Mouse (Mus musculus) mouse embryonic stem cell (cell line): ENCODE results near the gene Ppp1r37.

ENCODE experiments used
- in situ Hi-C, 2 experiments: fragments of 300-500 bp; cut with MboI; formaldehyde crosslinking; loops; 1 replicate in 1 of 2; 3 replicates in 1 of 2; pipeline ENCODE4 v1.14.3; 2019 to 2020; ENCODE audit warnings: low sequenced_read_pairs in 2 of 2, low pct_unique_long_range_greater_than_20kb in 1 of 2, mixed read lengths in 1 of 2; ENCODE audit not compliant: unreplicated experiment in 1 of 2

The Ppp1r37 gene

GRCm38 (mm10) chr7:19575559-19575958 is 12.7 kb upstream of the Ppp1r37 start:
- in situ Hi-C loops, result no loop called here

DNA sequence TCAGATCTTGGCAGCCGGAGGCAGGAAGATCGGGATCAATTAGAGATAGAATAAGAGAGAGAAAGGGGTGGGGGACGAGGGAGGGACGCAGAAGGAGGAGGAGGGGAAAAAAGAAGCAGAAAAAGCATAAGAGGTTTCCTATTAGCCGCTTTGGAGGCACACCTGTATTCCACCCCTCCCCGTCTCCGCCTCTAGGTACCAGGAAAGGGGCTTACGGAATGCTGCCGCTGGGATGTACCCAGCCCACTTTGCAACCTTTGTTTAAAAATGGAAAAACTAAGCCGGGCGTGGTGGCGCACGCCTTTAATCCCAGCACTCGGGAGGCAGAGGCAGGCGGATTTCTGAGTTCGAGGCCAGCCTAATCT is 10.9 kb upstream of the Ppp1r37 start:
- in situ Hi-C loops, result no loop called here

DNA sequence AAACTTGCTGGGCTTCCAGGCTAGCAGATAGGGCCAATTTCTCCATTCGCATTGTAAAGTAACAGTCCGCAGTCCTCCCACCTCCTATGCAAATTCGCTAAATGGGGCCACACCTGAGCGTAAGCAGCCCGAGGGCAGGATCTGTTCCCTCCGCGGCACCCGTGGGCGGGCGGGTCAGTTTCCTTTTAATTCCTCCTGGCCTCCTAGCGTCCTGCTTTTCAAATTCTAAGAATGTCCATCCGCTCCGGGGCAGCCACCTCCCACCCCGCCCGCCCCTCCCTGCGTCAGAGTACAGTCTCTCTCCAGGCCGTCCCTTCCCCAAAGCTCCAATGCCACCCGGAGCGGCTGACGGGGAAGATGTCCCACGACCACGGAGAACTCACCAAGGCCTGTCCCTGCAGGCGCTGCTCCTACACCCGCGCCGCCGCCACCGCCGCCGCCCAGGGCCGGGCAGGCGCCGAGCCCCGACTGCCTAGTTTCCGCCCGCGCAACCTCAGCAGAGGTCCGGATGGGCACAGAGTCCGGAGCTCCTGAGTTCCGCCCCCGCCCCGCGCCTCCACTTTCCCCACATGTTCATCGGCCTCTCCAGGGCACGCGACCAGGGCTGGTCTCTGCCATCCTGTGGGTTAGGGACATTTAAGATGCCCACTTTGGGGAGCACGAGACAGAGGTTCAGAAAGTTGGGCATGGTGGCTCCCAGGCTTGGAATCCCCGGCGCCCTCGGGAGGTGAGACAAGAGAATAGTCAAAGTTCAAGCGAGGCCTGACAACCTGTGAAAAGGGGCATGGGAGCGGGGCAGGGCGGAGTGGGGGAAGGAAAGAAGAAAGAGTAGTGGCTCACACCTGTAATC is 10.3 kb upstream of the Ppp1r37 start:
- in situ Hi-C loops, result no loop called here

DNA sequence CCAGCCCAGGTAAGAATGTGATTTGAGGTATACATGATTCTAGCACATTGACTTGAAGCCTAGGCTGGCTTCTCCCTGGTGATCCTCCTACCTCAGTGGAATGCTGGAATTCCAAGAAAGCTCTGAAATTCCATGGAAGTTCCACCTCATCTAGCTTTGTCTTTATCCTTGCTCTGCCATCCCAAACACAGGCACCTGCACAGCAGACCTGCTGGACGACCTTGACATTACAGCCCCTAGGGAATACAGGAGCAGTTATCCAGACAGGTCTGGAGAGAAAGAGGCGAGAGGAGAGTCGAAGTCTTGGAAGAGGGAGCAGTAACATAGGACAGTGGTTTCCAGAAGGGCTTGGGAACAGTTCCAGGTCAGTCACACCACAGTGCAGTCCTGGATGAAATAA is 6.8 kb upstream of the Ppp1r37 start:
- in situ Hi-C loops, result no loop called here

- in situ Hi-C loops, result no loop called here
Measured at GRCm38 (mm10) chr7:19567426-19567825, 4.5 kb upstream of the Ppp1r37 start.

DNA sequence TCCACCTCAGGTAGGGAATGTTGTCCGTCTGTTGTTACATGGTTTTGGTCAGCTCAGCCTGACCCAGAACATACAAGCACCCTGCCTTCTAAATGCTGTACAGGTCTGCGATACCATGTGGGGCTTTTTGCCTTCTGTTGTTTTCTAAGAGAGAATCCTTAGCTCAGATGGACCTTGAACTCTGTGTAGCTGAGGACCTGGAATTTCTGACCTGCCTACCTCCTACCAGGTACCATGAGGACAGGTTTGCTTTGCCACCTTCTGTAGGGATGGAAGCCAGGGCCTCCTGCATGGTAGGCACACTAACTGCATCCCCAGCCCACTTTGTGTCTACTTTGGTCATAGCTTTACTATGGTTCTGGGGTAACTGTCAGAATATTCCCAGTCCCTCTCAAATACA is 2.9 kb upstream of the Ppp1r37 start:
- in situ Hi-C loops, result no loop called here

GRCm38 (mm10) chr7:19564455-19564854 is 1.6 kb upstream of the Ppp1r37 start:
- in situ Hi-C loops, result no loop called here

DNA sequence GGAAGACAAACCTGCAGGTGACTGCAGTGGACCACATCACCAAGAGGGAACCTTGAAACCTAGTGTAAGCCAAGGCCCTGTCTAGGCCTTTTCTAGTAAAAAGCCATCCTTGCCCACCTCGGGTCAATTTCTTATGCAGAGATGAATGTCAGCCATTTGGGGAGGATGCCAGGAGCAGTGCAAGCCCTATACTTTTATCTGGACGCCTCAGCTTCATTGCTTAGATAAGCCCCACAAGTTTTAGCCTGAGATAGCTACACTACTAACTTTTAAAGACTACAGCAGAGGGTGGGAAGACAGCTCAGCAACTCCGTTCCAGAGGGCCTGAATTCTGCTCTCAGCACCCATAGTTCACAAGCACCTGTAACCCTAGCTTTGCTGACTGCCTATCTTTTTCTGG is 1.0 kb upstream of the Ppp1r37 start:
- in situ Hi-C loops, result no loop called here

DNA sequence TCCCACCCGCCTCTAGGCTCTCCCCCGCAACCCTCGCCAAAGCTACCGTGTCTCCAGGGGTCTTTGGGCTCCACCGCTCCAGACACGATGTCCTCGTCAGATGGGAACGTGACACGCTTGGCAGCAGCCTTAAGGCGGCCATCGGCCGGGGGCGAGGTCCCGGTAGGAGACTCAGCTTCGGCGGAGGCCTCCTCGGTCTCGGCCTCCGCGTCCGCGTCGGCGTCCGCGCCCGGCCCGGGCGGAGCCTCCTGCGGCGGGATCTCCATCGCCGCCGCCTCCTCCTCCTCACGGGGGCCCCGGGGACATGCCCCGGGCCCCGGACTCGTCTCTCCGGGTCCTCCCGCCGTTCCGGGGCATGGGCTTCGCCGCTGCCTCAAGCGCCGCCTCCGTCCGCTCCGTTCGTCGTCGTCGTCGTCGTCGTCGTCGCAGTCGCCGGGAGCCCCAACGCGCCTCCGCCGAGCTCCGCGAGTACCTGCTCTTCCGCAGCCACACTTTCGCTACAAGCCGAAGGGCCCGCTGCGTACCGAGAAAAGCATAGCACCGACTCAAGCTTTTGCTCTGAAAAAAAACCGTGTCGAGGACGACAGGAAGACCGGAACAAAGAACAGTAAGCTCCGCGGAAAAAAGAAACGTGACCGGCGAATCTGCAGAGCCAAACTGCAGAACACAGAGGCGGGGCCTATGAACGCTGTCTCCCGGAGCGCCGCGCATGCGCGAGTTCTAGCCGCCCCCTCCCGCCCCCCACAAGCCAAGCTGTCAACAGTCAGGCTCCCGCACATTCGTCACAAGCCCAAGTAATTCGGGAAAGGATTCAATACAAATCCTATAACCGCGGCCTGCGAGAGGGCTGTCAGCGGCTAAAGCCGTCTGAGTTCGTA is 872 bp downstream of the Ppp1r37 start:
- in situ Hi-C loops, result no loop called here

DNA sequence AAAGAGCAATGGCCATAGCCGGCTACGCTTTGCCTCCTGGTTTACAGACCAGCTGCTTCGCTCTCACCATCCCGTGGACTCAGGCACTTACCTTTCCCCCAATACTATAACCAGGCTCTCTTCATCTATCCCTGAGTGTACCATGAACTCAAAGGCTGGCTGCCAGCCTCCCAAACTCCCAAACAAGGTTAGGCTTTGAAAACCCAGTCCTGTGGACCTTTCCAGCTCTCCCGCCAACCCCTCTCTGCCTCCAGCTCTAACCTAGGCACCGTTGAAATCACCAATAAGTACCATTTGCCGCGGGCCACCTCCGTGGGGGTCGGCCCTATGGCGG is 1.5 kb downstream of the Ppp1r37 start:
- in situ Hi-C loops, result no loop called here

DNA sequence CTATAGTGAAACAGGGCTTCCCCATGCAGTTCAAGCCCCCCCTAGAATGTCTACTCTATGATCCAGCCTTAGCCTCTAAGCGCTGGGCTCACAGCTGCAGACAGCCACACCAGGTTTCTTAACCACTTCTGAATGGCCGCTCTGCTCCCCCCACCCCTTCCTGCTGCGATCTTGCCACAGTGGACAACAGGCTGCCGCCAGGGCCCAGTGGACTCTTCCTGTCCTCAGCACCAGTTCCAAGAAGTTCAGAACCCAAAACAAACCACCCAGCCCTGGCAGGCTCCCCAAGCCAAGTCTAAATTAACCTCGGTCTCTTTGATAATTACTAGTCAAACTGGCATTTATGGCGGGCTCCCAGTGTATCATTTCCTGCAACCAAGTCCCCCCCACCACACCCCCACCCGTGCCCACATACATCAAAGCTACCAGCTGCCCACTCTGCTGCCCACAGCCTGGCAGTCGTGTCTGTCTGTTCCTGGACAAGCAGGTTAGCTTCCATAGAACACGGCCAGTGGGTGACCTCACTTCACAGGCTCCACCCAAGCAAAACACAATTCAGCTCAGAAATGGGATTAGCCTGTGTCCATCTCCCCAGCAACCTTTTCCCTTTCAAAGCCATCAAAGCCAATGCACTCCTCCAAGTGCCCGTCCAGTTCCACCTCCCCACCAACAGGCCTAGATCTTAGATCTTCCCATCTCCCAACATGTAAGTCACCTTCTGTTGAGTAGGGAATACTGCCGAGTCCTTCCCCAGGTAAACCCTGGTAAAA is 2.2 kb downstream of the Ppp1r37 start:
- in situ Hi-C loops, result no loop called here

DNA sequence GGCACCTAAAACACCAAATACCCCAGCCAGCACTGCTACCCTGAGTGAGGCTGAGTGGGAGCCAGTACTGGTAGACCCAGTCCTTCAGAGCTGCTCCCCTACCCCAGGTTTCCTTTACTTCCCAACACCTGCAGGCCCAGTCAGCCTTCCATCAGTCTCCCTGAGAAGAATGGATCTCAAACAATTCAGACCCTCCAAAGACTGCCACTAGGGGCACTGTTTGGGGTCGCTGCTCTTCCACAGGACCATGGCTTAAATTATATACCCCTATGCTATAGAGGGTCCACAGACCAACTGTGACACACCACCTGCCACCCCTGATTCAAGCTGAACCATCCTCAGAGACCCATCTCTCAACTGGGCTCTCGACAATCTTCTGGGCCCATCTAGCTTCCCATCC is 3.9 kb downstream of the Ppp1r37 start:
- in situ Hi-C loops, result no loop called here

DNA sequence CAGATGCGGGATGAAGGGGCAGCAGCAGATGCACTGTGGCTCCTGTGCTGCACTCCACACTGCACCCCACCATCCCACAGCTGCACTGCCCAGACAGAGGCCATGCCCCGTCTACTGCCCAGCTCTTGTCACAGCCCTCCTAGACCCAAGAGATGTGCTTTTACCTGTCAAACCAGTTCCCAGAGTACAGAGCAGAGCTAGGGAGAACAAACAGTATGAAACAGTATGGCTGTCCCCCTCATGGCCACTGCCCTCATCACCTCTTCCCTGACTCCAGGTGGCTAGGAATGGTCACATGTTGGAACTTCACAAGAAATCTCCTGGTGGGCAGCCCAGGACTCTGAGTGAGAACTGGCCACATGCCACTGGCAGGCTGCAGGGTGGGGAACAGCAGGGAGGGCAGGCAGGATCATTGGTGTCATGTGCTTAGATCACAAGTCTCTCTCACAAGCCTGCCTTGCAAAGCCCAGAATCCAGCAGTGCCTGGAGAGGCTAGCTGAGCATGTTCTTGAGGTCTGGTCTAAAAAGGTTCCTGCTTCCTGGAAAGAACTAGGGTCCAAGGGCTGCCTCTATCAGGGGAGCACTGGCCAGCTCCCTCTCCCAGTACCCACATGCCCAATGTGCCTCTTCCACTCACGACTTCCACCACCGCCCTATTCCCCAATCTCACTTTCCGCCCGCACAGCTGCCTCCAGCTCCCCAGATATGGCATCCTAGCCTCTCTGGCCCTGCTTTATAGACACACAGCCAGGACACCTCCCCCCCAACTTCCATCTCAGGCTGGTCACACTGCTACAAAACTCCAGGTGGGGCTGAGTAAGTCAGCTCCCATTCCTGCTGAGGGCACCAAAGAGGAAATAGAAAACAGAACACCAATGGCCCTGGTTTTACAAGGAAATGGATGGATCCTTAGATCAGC is 4.6 kb downstream of the Ppp1r37 start:
- in situ Hi-C loops, result no loop called here

DNA sequence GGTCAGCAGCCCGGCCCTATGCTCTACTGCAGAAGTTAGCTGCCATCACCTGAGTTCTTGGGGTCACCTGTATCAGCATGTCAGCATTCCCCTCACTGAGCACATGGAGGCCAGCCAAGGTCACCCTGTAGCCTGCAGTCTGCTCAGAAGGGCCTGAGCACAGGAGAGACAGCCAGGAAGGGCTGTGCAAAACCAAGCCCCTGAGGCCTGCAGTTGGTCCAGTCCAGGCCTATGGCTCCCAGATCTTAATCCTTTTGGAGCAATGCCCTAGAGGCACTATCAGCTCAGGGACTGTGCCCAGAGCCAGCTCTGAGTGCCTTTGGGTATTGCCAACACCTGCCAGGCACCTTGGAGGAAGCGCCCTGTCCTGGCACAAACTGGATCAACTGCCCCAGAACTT is 5.8 kb downstream of the Ppp1r37 start:
- in situ Hi-C loops, result no loop called here

- in situ Hi-C loops, result no loop called here
Measured at GRCm38 (mm10) chr7:19554168-19554567, 8.7 kb downstream of the Ppp1r37 start.

GRCm38 (mm10) chr7:19552443-19552842 is 10.4 kb downstream of the Ppp1r37 start:
- in situ Hi-C loops, result no loop called here

- in situ Hi-C loops, result no loop called here
Measured at GRCm38 (mm10) chr7:19551634-19552033, 11.2 kb downstream of the Ppp1r37 start.

GRCm38 (mm10) chr7:19549394-19549793 is 13.5 kb downstream of the Ppp1r37 start:
- in situ Hi-C loops, result no loop called here
